Mouse (Mus musculus): ENCODE results near the gene Hoxa6. TPM values are rescaled to one million over a fixed set of nuclear protein-coding genes. Genes with fewer than 3 reads are reported as not detected.

Hoxa6 gene
- polyA plus RNA-seq, 1 experiment: 0.52 TPM

- no peak for TF ChIP-seq CTCF (IDR thresholded peaks at IDR 0.05; ENCODE audit: extremely low read depth, insufficient read length, insufficient replicate concordance, low read depth, low read length)
- no peak for TF ChIP-seq POLR2A (IDR thresholded peaks at IDR 0.05; ENCODE audit: low read depth, low read length)
- Histone ChIP-seq H3K27ac (ENCODE audit: insufficient read depth, low read depth, low read length) (peak overlapping the region; percentile 69), H3K4me3 (ENCODE audit: low read depth, low read length) (peak overlapping the region; percentile 48)
Measured at GRCm38 (mm10) chr6:52178918-52179665, 29.4 kb downstream of the Hoxa6 start.

GRCm38 (mm10) chr6:52177806-52178205 lies 30.7 kb downstream of the Hoxa6 start:
- TF ChIP-seq POLR2A (IDR thresholded peaks at IDR 0.05; ENCODE audit: low read depth, low read length): no peak
- no peak for TF ChIP-seq CTCF (IDR thresholded peaks at IDR 0.05; ENCODE audit: extremely low read depth, insufficient read length, insufficient replicate concordance, low read depth, low read length)
- no peaks in the 10 kb centered on the region; the same call in 1 of the 2 replicates for H3K4me1 ChIP-seq (ENCODE audit: control insufficient read depth, insufficient read depth, insufficient read length, low read length)
- H3K4me3 ChIP-seq (ENCODE audit: low read depth, low read length): peak overlapping the region; percentile 60
- H3K27ac ChIP-seq (ENCODE audit: insufficient read depth, low read depth, low read length): peak overlapping the region; percentile 65
- H3K36me3 ChIP-seq (ENCODE audit: control insufficient read depth, insufficient read depth, low read length): no peaks in the 10 kb centered on the region
- peaks cover 32% of the 10 kb centered on the region for H3K27me3 ChIP-seq (ENCODE audit: control insufficient read depth, insufficient read depth, low read length)
- 52% methylated on average over 9 of the region's 9 CpGs for WGBS

More at GRCm38 (mm10) chr6:52178918-52179665, 29.4 kb downstream of the Hoxa6 start:
- peaks cover 27% of the 10 kb centered on the region for H3K27me3 ChIP-seq (ENCODE audit: control insufficient read depth, insufficient read depth, low read length)
- no peaks in the 10 kb centered on the region for H3K36me3 ChIP-seq (ENCODE audit: control insufficient read depth, insufficient read depth, low read length)
- WGBS: 62% methylated on average over 4 of the region's 4 CpGs
- H3K4me1 ChIP-seq (ENCODE audit: control insufficient read depth, insufficient read depth, insufficient read length, low read length): peaks cover 8% of the 10 kb centered on the region

- Histone ChIP-seq H3K4me3 (ENCODE audit: low read depth, low read length) (peak within 1 kb of the TSS; percentile 60), H3K36me3 (ENCODE audit: control insufficient read depth, insufficient read depth, low read length) (no peaks in the 10 kb centered on the region)
- WGBS: 8% methylated on average over 36 of the region's 36 CpGs
Measured at GRCm38 (mm10) chr6:52177061-52177735, 31.3 kb downstream of the Hoxa6 start, which contains the start of gene 5730596B20Rik. 5730596B20Rik (plus strand) TSS chr6:52177498.

GRCm38 (mm10) chr6:52176391-52176790 lies 32.1 kb downstream of the Hoxa6 start:
- Histone ChIP-seq H3K4me3 (ENCODE audit: low read depth, low read length) (peak overlapping the region; percentile 60), H3K36me3 (ENCODE audit: control insufficient read depth, insufficient read depth, low read length) (no peaks in the 10 kb centered on the region), H3K27ac (ENCODE audit: insufficient read depth, low read depth, low read length) (peak overlapping the region; percentile 65), H3K27me3 (ENCODE audit: control insufficient read depth, insufficient read depth, low read length) (peaks cover 38% of the 10 kb centered on the region), H3K4me1 (ENCODE audit: control insufficient read depth, insufficient read depth, insufficient read length, low read length) (peaks cover 3% of the 10 kb centered on the region; the same call in 1 of the 2 replicates)
- TF ChIP-seq POLR2A (IDR thresholded peaks at IDR 0.05; ENCODE audit: low read depth, low read length): no peak
- TF ChIP-seq CTCF (IDR thresholded peaks at IDR 0.05; ENCODE audit: extremely low read depth, insufficient read length, insufficient replicate concordance, low read depth, low read length): no peak
- 18% methylated on average over 6 of the region's 6 CpGs for WGBS

More at GRCm38 (mm10) chr6:52177061-52177735, 31.3 kb downstream of the Hoxa6 start, which contains the start of gene 5730596B20Rik:
- peak within 1 kb of the TSS; percentile 65 for H3K27ac ChIP-seq (ENCODE audit: insufficient read depth, low read depth, low read length)
- TF ChIP-seq POLR2A (IDR thresholded peaks at IDR 0.05; ENCODE audit: low read depth, low read length): peak; percentile 29; the same call in 1 of the 2 replicates
- no peak for TF ChIP-seq CTCF (IDR thresholded peaks at IDR 0.05; ENCODE audit: extremely low read depth, insufficient read length, insufficient replicate concordance, low read depth, low read length)
- peaks cover 34% of the 10 kb centered on the region for H3K27me3 ChIP-seq (ENCODE audit: control insufficient read depth, insufficient read depth, low read length)
- H3K4me1 ChIP-seq (ENCODE audit: control insufficient read depth, insufficient read depth, insufficient read length, low read length): peaks cover 2% of the 10 kb centered on the region; the same call in 1 of the 2 replicates

GRCm38 (mm10) chr6:52175864-52176263 lies 32.7 kb downstream of the Hoxa6 start:
- Histone ChIP-seq H3K4me1 (ENCODE audit: control insufficient read depth, insufficient read depth, insufficient read length, low read length) (peaks cover 3% of the 10 kb centered on the region; the same call in 1 of the 2 replicates), H3K27me3 (ENCODE audit: control insufficient read depth, insufficient read depth, low read length) (peaks cover 40% of the 10 kb centered on the region), H3K36me3 (ENCODE audit: control insufficient read depth, insufficient read depth, low read length) (no peaks in the 10 kb centered on the region), H3K27ac (ENCODE audit: insufficient read depth, low read depth, low read length) (peak overlapping the region; percentile 65; the same call in 1 of the 2 replicates), H3K4me3 (ENCODE audit: low read depth, low read length) (peak overlapping the region; percentile 59)
- no peak for TF ChIP-seq CTCF (IDR thresholded peaks at IDR 0.05; ENCODE audit: extremely low read depth, insufficient read length, insufficient replicate concordance, low read depth, low read length)
- 26% methylated on average over 20 of the region's 35 CpGs for WGBS

- WGBS: 19% methylated on average over 39 of the region's 41 CpGs
- H3K36me3 ChIP-seq (ENCODE audit: control insufficient read depth, insufficient read depth, low read length): no peaks in the 10 kb centered on the region
- peaks cover 44% of the 10 kb centered on the region for H3K27me3 ChIP-seq (ENCODE audit: control insufficient read depth, insufficient read depth, low read length)
- TF ChIP-seq POLR2A (IDR thresholded peaks at IDR 0.05; ENCODE audit: low read depth, low read length) (no peak), CTCF (IDR thresholded peaks at IDR 0.05; ENCODE audit: extremely low read depth, insufficient read length, insufficient replicate concordance, low read depth, low read length) (no peak)
- H3K4me3 ChIP-seq (ENCODE audit: low read depth, low read length): peak overlapping the region; percentile 59
- H3K4me1 ChIP-seq (ENCODE audit: control insufficient read depth, insufficient read depth, insufficient read length, low read length): peaks cover 8% of the 10 kb centered on the region; the same call in 1 of the 2 replicates
- peak overlapping the region; percentile 72 for H3K27ac ChIP-seq (ENCODE audit: insufficient read depth, low read depth, low read length)
Measured at GRCm38 (mm10) chr6:52174968-52175751, 33.4 kb downstream of the Hoxa6 start.
